In the genomic region with DNA sequence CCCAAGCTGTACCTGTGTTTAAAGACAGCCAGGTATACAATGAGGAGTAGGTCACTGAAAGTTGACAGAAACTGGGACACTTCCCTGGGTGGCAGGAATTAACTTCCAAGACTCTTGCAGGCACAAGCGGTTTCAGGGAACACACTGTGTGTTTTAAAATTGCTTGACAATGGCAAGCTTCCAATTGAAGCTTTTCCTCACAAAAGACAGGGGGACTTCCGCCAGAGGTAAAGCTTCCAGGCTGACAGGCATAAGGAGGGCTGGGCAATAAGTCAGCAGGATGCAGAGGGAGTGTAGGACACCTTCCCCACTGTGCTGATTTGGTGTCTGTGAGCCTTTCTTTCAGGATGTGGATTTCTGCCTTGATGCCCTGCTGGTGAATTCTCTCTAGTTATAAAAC, we compare ENCODE assay signal across 17 mouse cellular contexts.
DNase-seq lines count a peak whose midpoint lies in the region; ATAC-seq and TF ChIP-seq lines count a peak whose summit lies in the region.
"Had no signal": no experiment of that assay in that cellular context is flagged by ENCODE, and none has a peak within 500 bp of the region (broad histone marks: within the 10 kb centered on the region; RNA-seq: fewer than 3 reads in every experiment).

No protein-coding gene starts in this region.

- H3K9ac ChIP-seq in hindbrain, embryonic 15.5 days = no peak overlapping the region
- H3K9ac ChIP-seq in hindbrain, embryonic 11.5 days (ENCODE audit: low read depth, low read length) = no peak overlapping the region
- no peak overlapping the region for H3K9ac ChIP-seq in neural tube, embryonic 13.5 days
- H3K9ac ChIP-seq: embryonic facial prominence, embryonic 12.5 days; limb, embryonic 15.5 days had no signal

- no peak for TF ChIP-seq CTCF in cerebellum, adult 2 months (IDR thresholded peaks at IDR 0.05; ENCODE audit: borderline replicate concordance, insufficient read depth, low read depth, low read length)

- peaks cover 23% of the 10 kb centered on the region for H3K4me1 ChIP-seq in hindbrain, embryonic 15.5 days (replicated peaks)
- no peaks in the 10 kb centered on the region for H3K4me1 ChIP-seq in hindbrain, embryonic 11.5 days (replicated peaks; ENCODE audit: control insufficient read depth, insufficient read depth, low read length)
- peaks cover 20% of the 10 kb centered on the region for H3K4me1 ChIP-seq in neural tube, embryonic 13.5 days (replicated peaks)
- H3K4me1 ChIP-seq in cerebellum, adult 2 months (ENCODE audit: control insufficient read depth, insufficient read depth, low read length) = peaks cover 11% of the 10 kb centered on the region
- H3K4me1 ChIP-seq: embryonic facial prominence, embryonic 12.5 days; limb, embryonic 15.5 days had no signal

- peak overlapping the region; percentile 64 for H3K27ac ChIP-seq in hindbrain, embryonic 15.5 days (replicated peaks)
- H3K27ac ChIP-seq in hindbrain, embryonic 11.5 days (ENCODE audit: low read depth, low read length) = no peak overlapping the region
- peak overlapping the region; percentile 73 for H3K27ac ChIP-seq in neural tube, embryonic 13.5 days (replicated peaks)
- peak overlapping the region; percentile 91 for H3K27ac ChIP-seq in cerebellum, adult 2 months (ENCODE audit: insufficient read depth, low read length)
- H3K27ac ChIP-seq: embryonic facial prominence, embryonic 12.5 days; heart, adult 2 months; limb, embryonic 15.5 days; stomach, postnatal 0 days had no signal

- no peak for TF ChIP-seq POLR2A in cerebellum, adult 2 months (IDR thresholded peaks at IDR 0.05; ENCODE audit: borderline replicate concordance, insufficient read depth, low read length)

- no peaks in the 10 kb centered on the region for H3K9me3 ChIP-seq in hindbrain, embryonic 15.5 days
- H3K9me3 ChIP-seq in hindbrain, embryonic 11.5 days (ENCODE audit: control insufficient read depth, low read length) = no peaks in the 10 kb centered on the region
- no peaks in the 10 kb centered on the region for H3K9me3 ChIP-seq in neural tube, embryonic 13.5 days
- H3K9me3 ChIP-seq: embryonic facial prominence, embryonic 12.5 days; limb, embryonic 15.5 days had no signal

- H3K27me3 ChIP-seq in hindbrain, embryonic 15.5 days = no peaks in the 10 kb centered on the region
- no peaks in the 10 kb centered on the region for H3K27me3 ChIP-seq in hindbrain, embryonic 11.5 days (ENCODE audit: control insufficient read depth, insufficient read depth, low read length)
- H3K27me3 ChIP-seq in neural tube, embryonic 13.5 days = no peaks in the 10 kb centered on the region
- H3K27me3 ChIP-seq in cerebellum, adult 2 months (ENCODE audit: control insufficient read depth, insufficient read depth, low read length) = no peaks in the 10 kb centered on the region
- H3K27me3 ChIP-seq: embryonic facial prominence, embryonic 12.5 days had no signal

- no peak overlapping the region for H3K4me2 ChIP-seq in hindbrain, embryonic 15.5 days
- no peak overlapping the region for H3K4me2 ChIP-seq in hindbrain, embryonic 11.5 days (replicated peaks; ENCODE audit: low read depth, low read length)
- no peak overlapping the region for H3K4me2 ChIP-seq in neural tube, embryonic 13.5 days
- H3K4me2 ChIP-seq: embryonic facial prominence, embryonic 12.5 days; limb, embryonic 15.5 days had no signal

- H3K36me3 ChIP-seq in hindbrain, embryonic 15.5 days = no peaks in the 10 kb centered on the region
- H3K36me3 ChIP-seq in hindbrain, embryonic 11.5 days (ENCODE audit: control insufficient read depth, insufficient read depth, low read length) = no peaks in the 10 kb centered on the region
- no peaks in the 10 kb centered on the region for H3K36me3 ChIP-seq in neural tube, embryonic 13.5 days
- H3K36me3 ChIP-seq: embryonic facial prominence, embryonic 12.5 days; limb, embryonic 15.5 days had no signal

- intact Hi-C loops in left cerebral cortex, postnatal 14 days (cut with DNase I) = no loop called here

- ATAC-seq in hindbrain, embryonic 15.5 days (ENCODE audit: low FRiP score, low read depth) = no peak
- no peak for ATAC-seq in hindbrain, embryonic 11.5 days (ENCODE audit: low FRiP score)
- no peak for ATAC-seq in neural tube, embryonic 13.5 days (ENCODE audit: low read depth)

- no peak overlapping the region for H3K4me3 ChIP-seq in hindbrain, embryonic 15.5 days
- no peak overlapping the region for H3K4me3 ChIP-seq in hindbrain, embryonic 11.5 days (ENCODE audit: low read depth, low read length)
- no peak overlapping the region for H3K4me3 ChIP-seq in neural tube, embryonic 13.5 days
- no peak overlapping the region for H3K4me3 ChIP-seq in cerebellum, adult 2 months (replicated peaks; ENCODE audit: insufficient read depth, low read depth, low read length)
- H3K4me3 ChIP-seq: embryonic facial prominence, embryonic 12.5 days; heart, adult 2 months; limb, embryonic 15.5 days had no signal

- no peak for DNase-seq in hindbrain, embryonic 11.5 days (ENCODE audit: low spot score)
- DNase-seq in neural tube, embryonic 10.5 days (ENCODE audit: extremely low spot score, low spot score) = no peak
- DNase-seq in cerebellum, adult 2 months = peak; percentile 60 to 71
- no peak for DNase-seq in urinary bladder, postnatal 10 days (ENCODE audit: low spot score)
- DNase-seq in heart, adult 18-20 months = no peak
- no peak for DNase-seq in left cerebral cortex, postnatal 14 days (ENCODE audit: low spot score in 2 of 2)
- DNase-seq: adrenal gland, adult 2 months; gastrocnemius, postnatal 10 days; heart, adult 2 months; kidney, postnatal 4 days; lung, postnatal 14 days; right cerebral cortex, postnatal 14 days had no signal

- 11% methylated on average over 2 of the region's 2 CpGs for WGBS in hindbrain, embryonic 15.5 days
- WGBS in hindbrain, embryonic 11.5 days = 9% methylated on average over 2 of the region's 2 CpGs
- 12% methylated on average over 2 of the region's 2 CpGs for WGBS in neural tube, embryonic 13.5 days
- 2% methylated on average over 2 of the region's 2 CpGs for WGBS in cerebellum, adult 2 months

Comparison
In these comparisons a context has a peak if more than half of its experiments do, and no peak if none do; other contexts are left out.
1. DNase-seq: peak in cerebellum, adult 2 months (2 of 2); none in hindbrain, embryonic 11.5 days (single experiment), neural tube, embryonic 10.5 days (single experiment), urinary bladder, postnatal 10 days (single experiment), heart, adult 18-20 months (0 of 2) and left cerebral cortex, postnatal 14 days (0 of 2).